Mouse (Mus musculus): ENCODE data around the gene Tmem87a.

DNA sequence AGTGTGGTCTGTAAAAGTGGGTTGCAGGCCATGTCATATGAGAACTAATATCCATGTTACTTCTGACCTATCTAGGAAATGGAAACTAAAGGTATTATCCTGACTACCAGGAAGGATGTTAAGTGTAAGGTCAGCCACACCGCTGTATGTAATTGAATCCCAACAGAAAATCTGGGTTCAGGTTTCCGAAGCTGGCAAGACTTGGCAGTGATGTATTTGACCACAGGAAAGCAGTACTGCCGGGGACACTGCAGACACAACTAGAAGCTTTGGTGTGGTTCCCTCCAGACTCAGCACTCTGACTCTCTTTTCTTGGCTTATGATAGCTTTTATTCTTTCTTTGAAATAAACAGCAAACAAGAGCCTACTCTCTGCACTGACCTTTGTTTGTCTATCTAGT lies 37.4 kb downstream of the Tmem87a start:
- no peak for TF ChIP-seq CTCF (IDR thresholded peaks at IDR 0.05)
- TF ChIP-seq POLR2A (IDR thresholded peaks at IDR 0.05; ENCODE audit: insufficient read depth, low read depth, low read length): no peak
- TF ChIP-seq EP300 (IDR thresholded peaks at IDR 0.05; ENCODE audit: insufficient read depth, low read depth, low read length): no peak
